Mouse (Mus musculus): ENCODE data around the gene Pnkd.

Pnkd gene

GRCm38 (mm10) chr1:74284543-74285160 is at the start of gene Pnkd, which contains the start of gene Aamp:
Gene Pnkd, plus strand, starts transcription at chr1:74284930.
Gene Aamp, minus strand, starts transcription at chr1:74284738.
- DNase-seq (ENCODE audit: low spot score), result peak; percentile 100

GRCm38 (mm10) chr1:74235938-74236589 is 48.7 kb upstream of the Pnkd start, which contains the start of gene Arpc2:
Gene Arpc2, plus strand, starts transcription at chr1:74236084.
- DNase-seq (ENCODE audit: low spot score), result peak; percentile 97

- DNase-seq (ENCODE audit: low spot score), result peak; percentile 63
Measured at GRCm38 (mm10) chr1:74236590-74237317, 48.0 kb upstream of the Pnkd start.

GRCm38 (mm10) chr1:74237671-74238070 is 47.1 kb upstream of the Pnkd start:
- DNase-seq (ENCODE audit: low spot score), result no peak

- DNase-seq (ENCODE audit: low spot score), result no peak
Measured at GRCm38 (mm10) chr1:74238136-74238535, 46.6 kb upstream of the Pnkd start.

GRCm38 (mm10) chr1:74239162-74239561 is 45.6 kb upstream of the Pnkd start:
- no peak for DNase-seq (ENCODE audit: low spot score)

- no peak for DNase-seq (ENCODE audit: low spot score)
Measured at GRCm38 (mm10) chr1:74239618-74240017, 45.1 kb upstream of the Pnkd start.

GRCm38 (mm10) chr1:74240311-74240710 is 44.4 kb upstream of the Pnkd start:
- DNase-seq (ENCODE audit: low spot score), result no peak

GRCm38 (mm10) chr1:74240832-74241231 is 43.9 kb upstream of the Pnkd start:
- no peak for DNase-seq (ENCODE audit: low spot score)

- DNase-seq (ENCODE audit: low spot score), result no peak
Measured at GRCm38 (mm10) chr1:74245525-74245924, 39.2 kb upstream of the Pnkd start.

- peak; percentile 82 for DNase-seq (ENCODE audit: low spot score)
Measured at GRCm38 (mm10) chr1:74248799-74249198, 35.9 kb upstream of the Pnkd start.

- DNase-seq (ENCODE audit: low spot score), result peak; percentile 56
Measured at GRCm38 (mm10) chr1:74249331-74249980, 35.3 kb upstream of the Pnkd start.

- no peak for DNase-seq (ENCODE audit: low spot score)
Measured at GRCm38 (mm10) chr1:74250096-74250495, 34.6 kb upstream of the Pnkd start.

- DNase-seq (ENCODE audit: low spot score), result no peak
Measured at GRCm38 (mm10) chr1:74255704-74256345, 28.9 kb upstream of the Pnkd start.

- DNase-seq (ENCODE audit: low spot score), result no peak
Measured at GRCm38 (mm10) chr1:74256782-74257181, 27.9 kb upstream of the Pnkd start.

- no peak for DNase-seq (ENCODE audit: low spot score)
Measured at GRCm38 (mm10) chr1:74262510-74262909, 22.2 kb upstream of the Pnkd start.

GRCm38 (mm10) chr1:74268750-74269149 is 16.0 kb upstream of the Pnkd start:
- DNase-seq (ENCODE audit: low spot score), result no peak

GRCm38 (mm10) chr1:74271659-74272058 is 13.1 kb upstream of the Pnkd start:
- no peak for DNase-seq (ENCODE audit: low spot score)

- no peak for DNase-seq (ENCODE audit: low spot score)
Measured at GRCm38 (mm10) chr1:74275015-74275414, 9.7 kb upstream of the Pnkd start.

- DNase-seq (ENCODE audit: low spot score), result no peak
Measured at GRCm38 (mm10) chr1:74277041-74277440, 7.7 kb upstream of the Pnkd start.

GRCm38 (mm10) chr1:74277883-74278537 is 6.7 kb upstream of the Pnkd start:
- no peak for DNase-seq (ENCODE audit: low spot score)
